ENCODE assay signal across 13 mouse cellular contexts in genomic region chr7:46556358-46557118, GRCm38 (mm10).
DNase-seq lines count a peak whose midpoint lies in the region; ATAC-seq and TF ChIP-seq lines count a peak whose summit lies in the region.
"Had no signal": no experiment of that assay in that cellular context is flagged by ENCODE, and none has a peak within 500 bp of the region (broad histone marks: within the 10 kb centered on the region; RNA-seq: fewer than 3 reads in every experiment).

No protein-coding gene starts in this region.

- H3K9ac ChIP-seq in forebrain, embryonic 15.5 days (replicated peaks), result no peak overlapping the region
- H3K9ac ChIP-seq in neural tube, embryonic 15.5 days (replicated peaks), result no peak overlapping the region
- no peak overlapping the region for H3K9ac ChIP-seq in kidney, embryonic 14.5 days (ENCODE audit: low read depth, low read length)
- H3K9ac ChIP-seq: liver, embryonic 14.5 days had no signal

- no peaks in the 10 kb centered on the region for H3K27me3 ChIP-seq in cerebellum, adult 2 months (ENCODE audit: control insufficient read depth, insufficient read depth, low read length)
- no peaks in the 10 kb centered on the region for H3K27me3 ChIP-seq in forebrain, embryonic 15.5 days
- H3K27me3 ChIP-seq in midbrain, embryonic 10.5 days (ENCODE audit: low read depth, poor library complexity, severe bottlenecking), result no peaks in the 10 kb centered on the region
- no peaks in the 10 kb centered on the region for H3K27me3 ChIP-seq in neural tube, embryonic 15.5 days (replicated peaks)
- H3K27me3 ChIP-seq in kidney, embryonic 14.5 days (ENCODE audit: control insufficient read depth, insufficient read depth, low read length), result no peaks in the 10 kb centered on the region

- no peaks in the 10 kb centered on the region for H3K36me3 ChIP-seq in forebrain, embryonic 15.5 days
- H3K36me3 ChIP-seq in midbrain, embryonic 10.5 days, result no peaks in the 10 kb centered on the region
- H3K36me3 ChIP-seq in neural tube, embryonic 15.5 days, result no peaks in the 10 kb centered on the region
- no peaks in the 10 kb centered on the region for H3K36me3 ChIP-seq in kidney, embryonic 14.5 days (ENCODE audit: control insufficient read depth, insufficient read depth, low read length)
- H3K36me3 ChIP-seq: limb, embryonic 10.5 days had no signal

- H3K4me1 ChIP-seq in cerebellum, adult 2 months (ENCODE audit: control insufficient read depth, insufficient read depth, low read length), result peaks cover 75% of the 10 kb centered on the region
- H3K4me1 ChIP-seq in forebrain, embryonic 15.5 days, result peaks cover 43% of the 10 kb centered on the region
- H3K4me1 ChIP-seq in midbrain, embryonic 10.5 days, result peaks cover 51% of the 10 kb centered on the region
- H3K4me1 ChIP-seq in neural tube, embryonic 15.5 days, result peaks cover 58% of the 10 kb centered on the region
- no peaks in the 10 kb centered on the region for H3K4me1 ChIP-seq in kidney, embryonic 14.5 days (ENCODE audit: control insufficient read depth, insufficient read depth, low read length)

- no peak for TF ChIP-seq POLR2A in cerebellum, adult 2 months (IDR thresholded peaks at IDR 0.05; ENCODE audit: borderline replicate concordance, insufficient read depth, low read length)

- peak; percentile 92 for ATAC-seq in forebrain, embryonic 15.5 days (replicated peaks)
- ATAC-seq in neural tube, embryonic 15.5 days (ENCODE audit: low FRiP score), result peak; percentile 79
- ATAC-seq in kidney, embryonic 14.5 days (ENCODE audit: low FRiP score, low TSS enrichment), result no peak

- no peaks in the 10 kb centered on the region for H3K9me3 ChIP-seq in forebrain, embryonic 15.5 days
- no peaks in the 10 kb centered on the region for H3K9me3 ChIP-seq in midbrain, embryonic 10.5 days (replicated peaks)
- no peaks in the 10 kb centered on the region for H3K9me3 ChIP-seq in neural tube, embryonic 15.5 days (replicated peaks)
- no peaks in the 10 kb centered on the region for H3K9me3 ChIP-seq in kidney, embryonic 14.5 days (ENCODE audit: control insufficient read depth, low read length)
- H3K9me3 ChIP-seq: limb, embryonic 10.5 days had no signal

- 78% methylated on average over 13 of the region's 13 CpGs for WGBS in cerebellum, adult 2 months
- WGBS in forebrain, embryonic 15.5 days, result 13% methylated on average over 13 of the region's 13 CpGs
- 55% methylated on average over 13 of the region's 13 CpGs for WGBS in midbrain, embryonic 10.5 days
- WGBS in neural tube, embryonic 15.5 days, result 30% methylated on average over 13 of the region's 13 CpGs
- 82% methylated on average over 13 of the region's 13 CpGs for WGBS in kidney, embryonic 14.5 days

- no peak for TF ChIP-seq CTCF in cerebellum, adult 2 months (IDR thresholded peaks at IDR 0.05; ENCODE audit: borderline replicate concordance, insufficient read depth, low read depth, low read length)

- peak in 1 of 2 experiments; percentile 41 for DNase-seq in cerebellum, adult 2 months
- DNase-seq in cerebellum, postnatal 4 days (ENCODE audit: low spot score in 2 of 2), result no peak
- peak; percentile 29 for DNase-seq in midbrain, embryonic 10.5 days (ENCODE audit: low spot score)
- DNase-seq in frontal cortex, adult 2 months (ENCODE audit: extremely low spot score in 1 of 2, low spot score in 1 of 2), result no peak
- DNase-seq in frontal cortex, postnatal 36 days (ENCODE audit: low spot score in 2 of 2), result no peak
- DNase-seq: heart, adult 2 months; heart, postnatal 14 days; lung, postnatal 36 days had no signal

- no peak overlapping the region for H3K4me2 ChIP-seq in forebrain, embryonic 15.5 days (replicated peaks)
- no peak overlapping the region for H3K4me2 ChIP-seq in neural tube, embryonic 15.5 days
- no peak overlapping the region for H3K4me2 ChIP-seq in kidney, embryonic 14.5 days (replicated peaks; ENCODE audit: low read depth, low read length)

- peak overlapping the region; percentile 44 for H3K27ac ChIP-seq in cerebellum, adult 2 months (ENCODE audit: insufficient read depth, low read length)
- peak overlapping the region; percentile 53 for H3K27ac ChIP-seq in forebrain, embryonic 15.5 days (replicated peaks)
- peak overlapping the region; percentile 76 for H3K27ac ChIP-seq in midbrain, embryonic 10.5 days (replicated peaks)
- peak overlapping the region; percentile 66 for H3K27ac ChIP-seq in neural tube, embryonic 15.5 days (replicated peaks)
- H3K27ac ChIP-seq in kidney, embryonic 14.5 days (ENCODE audit: low read depth, low read length), result no peak overlapping the region
- H3K27ac ChIP-seq: heart, adult 2 months; limb, embryonic 10.5 days; liver, embryonic 14.5 days had no signal

- no peak overlapping the region for H3K4me3 ChIP-seq in cerebellum, adult 2 months (replicated peaks; ENCODE audit: insufficient read depth, low read depth, low read length)
- no peak overlapping the region for H3K4me3 ChIP-seq in forebrain, embryonic 15.5 days
- H3K4me3 ChIP-seq in midbrain, embryonic 10.5 days, result no peak overlapping the region
- H3K4me3 ChIP-seq in neural tube, embryonic 15.5 days (replicated peaks), result no peak overlapping the region
- no peak overlapping the region for H3K4me3 ChIP-seq in kidney, embryonic 14.5 days (ENCODE audit: low read length)
- H3K4me3 ChIP-seq: heart, adult 2 months; limb, embryonic 10.5 days had no signal
